Mouse (Mus musculus) neural tube, embryonic 14.5 days (tissue): ENCODE results near the gene Pacsin2. TPM values are rescaled to one million over a fixed set of nuclear protein-coding genes. Genes with fewer than 3 reads are reported as not detected.
"Not testable (repeated sequence)": the region's sequence is repeated elsewhere in the genome, so short reads cannot be mapped to it uniquely, and the experiment has no call there.

Experiments used
- ATAC-seq: fragments of 200-750 bp; cut with Nextera tagmentation; 2 replicates; pipeline ENCODE4 v1.8.0; 2017; ENCODE audit warnings: low read depth, mild to moderate bottlenecking, moderate TSS enrichment, moderate library complexity
- H3K27ac ChIP-seq: fragments of 300-500 bp; sonication (generic); 2 replicates; pipeline ENCODE4 v1.5.1; 2014; ENCODE audit warnings: low read depth, mild to moderate bottlenecking, control low read depth, low read length, moderate library complexity, mixed read lengths
- H3K27me3 ChIP-seq: fragments of 300-500 bp; sonication (generic); 2 replicates; pipeline ENCODE4 v1.6.1; 2014; ENCODE audit warnings: low read length; ENCODE audit not compliant: control insufficient read depth, insufficient read depth
- H3K36me3 ChIP-seq: fragments of 300-500 bp; sonication (generic); 2 replicates; pipeline ENCODE4 v1.6.1; 2014; ENCODE audit warnings: low read length, mixed read lengths; ENCODE audit not compliant: control insufficient read depth, insufficient read depth
- H3K4me1 ChIP-seq: fragments of 300-500 bp; sonication (generic); 2 replicates; pipeline ENCODE4 v1.6.1; 2014; ENCODE audit warnings: low read length; ENCODE audit not compliant: control insufficient read depth, insufficient read depth
- H3K4me2 ChIP-seq: fragments of 300-500 bp; sonication (generic); 2 replicates; pipeline ENCODE4 v1.6.1; 2014; ENCODE audit warnings: mild to moderate bottlenecking, low read depth, low read length, control low read depth
- H3K4me3 ChIP-seq: fragments of 300-500 bp; sonication (generic); 2 replicates; pipeline ENCODE4 v1.5.1; 2014; ENCODE audit warnings: low read depth, low read length, control low read depth, mixed read lengths
- H3K9ac ChIP-seq: fragments of 300-500 bp; sonication (generic); replicated peaks from 2 replicates; pipeline ENCODE4 v1.6.1; 2014; ENCODE audit warnings: low read depth, mild to moderate bottlenecking, control low read depth, low read length, mixed read lengths
- H3K9me3 ChIP-seq: fragments of 300-500 bp; sonication (generic); 2 replicates; pipeline ENCODE4 v1.6.1; 2016; ENCODE audit warnings: low read length; ENCODE audit not compliant: control insufficient read depth
- WGBS: fragments of 180-500 bp; shearing (Covaris S2); extraction: QIAGEN DNeasy Blood & Tissue Kit; methylation state at CpG from one replicate; pipeline ENCODE4 v1.1.7; 2014; 5-methylcytosine and 5-hydroxymethylcytosine counted together
- polyA plus RNA-seq: library from polyadenylated mRNA; unstranded; fragments of >200 nt; fragmentation: Nextera tagmentation; extraction: Ambion mirVana; gene quantifications from 2 replicates; pipeline ENCODE4 v1.2.1, GENCODE M21; 2014

The Pacsin2 gene
- polyA plus RNA-seq, 1 experiment from 2014 or later, result 17.4 TPM

GRCm38 (mm10) chr15:83383633-83384032 lies 80.8 kb downstream of the Pacsin2 start:
- H3K4me1 ChIP-seq, result no peaks in the 10 kb centered on the region
- H3K4me2 ChIP-seq, result no peak overlapping the region
- H3K9ac ChIP-seq, result no peak overlapping the region
- no peak for ATAC-seq
- H3K9me3 ChIP-seq, result no peaks in the 10 kb centered on the region
- no peak overlapping the region for H3K4me3 ChIP-seq
- 83% methylated on average over 2 of the region's 2 CpGs for WGBS
- H3K27me3 ChIP-seq, result no peaks in the 10 kb centered on the region
- H3K27ac ChIP-seq, result no peak overlapping the region
- no peaks in the 10 kb centered on the region for H3K36me3 ChIP-seq

GRCm38 (mm10) chr15:83383136-83383535 lies 81.3 kb downstream of the Pacsin2 start:
- ATAC-seq, result no peak
- Histone ChIP-seq H3K9me3 (no peaks in the 10 kb centered on the region), H3K9ac (no peak overlapping the region), H3K36me3 (no peaks in the 10 kb centered on the region), H3K4me2 (no peak overlapping the region), H3K27ac (no peak overlapping the region), H3K4me3 (no peak overlapping the region), H3K27me3 (no peaks in the 10 kb centered on the region), H3K4me1 (no peaks in the 10 kb centered on the region)
- 91% methylated on average over 5 of the region's 5 CpGs for WGBS

GRCm38 (mm10) chr15:83382467-83382866 lies 81.9 kb downstream of the Pacsin2 start:
- no peak overlapping the region for H3K4me3 ChIP-seq
- no peak overlapping the region for H3K27ac ChIP-seq
- H3K9me3 ChIP-seq, result no peaks in the 10 kb centered on the region
- H3K4me1 ChIP-seq, result no peaks in the 10 kb centered on the region
- no peaks in the 10 kb centered on the region for H3K36me3 ChIP-seq
- ATAC-seq, result no peak
- no peak overlapping the region for H3K4me2 ChIP-seq
- WGBS, result 98% methylated on average over 4 of the region's 4 CpGs
- no peak overlapping the region for H3K9ac ChIP-seq
- no peaks in the 10 kb centered on the region for H3K27me3 ChIP-seq

GRCm38 (mm10) chr15:83377153-83377552 lies 87.3 kb downstream of the Pacsin2 start:
- no peak overlapping the region for H3K9ac ChIP-seq
- H3K4me2 ChIP-seq, result no peak overlapping the region
- no peaks in the 10 kb centered on the region for H3K4me1 ChIP-seq
- no peaks in the 10 kb centered on the region for H3K27me3 ChIP-seq
- no peak overlapping the region for H3K4me3 ChIP-seq
- WGBS, result 94% methylated on average over 4 of the region's 4 CpGs
- H3K36me3 ChIP-seq, result no peaks in the 10 kb centered on the region
- H3K27ac ChIP-seq, result no peak overlapping the region
- no peak for ATAC-seq
- no peaks in the 10 kb centered on the region for H3K9me3 ChIP-seq

GRCm38 (mm10) chr15:83375136-83375535 lies 89.3 kb downstream of the Pacsin2 start:
- Histone ChIP-seq H3K4me1 (no peaks in the 10 kb centered on the region), H3K36me3 (no peaks in the 10 kb centered on the region), H3K27ac (no peak overlapping the region), H3K9me3 (no peaks in the 10 kb centered on the region), H3K9ac (no peak overlapping the region), H3K4me2 (no peak overlapping the region), H3K27me3 (no peaks in the 10 kb centered on the region), H3K4me3 (no peak overlapping the region)
- ATAC-seq, result no peak
- WGBS, result 71% methylated on average over 4 of the region's 4 CpGs

- no peaks in the 10 kb centered on the region for H3K36me3 ChIP-seq
- no peak overlapping the region for H3K27ac ChIP-seq
- no peaks in the 10 kb centered on the region for H3K9me3 ChIP-seq
- no peak overlapping the region for H3K4me2 ChIP-seq
- no peaks in the 10 kb centered on the region for H3K4me1 ChIP-seq
- H3K9ac ChIP-seq, result no peak overlapping the region
- H3K27me3 ChIP-seq, result no peaks in the 10 kb centered on the region
- no peak for ATAC-seq
- no peak overlapping the region for H3K4me3 ChIP-seq
Observed at GRCm38 (mm10) chr15:83374076-83374475, 90.3 kb downstream of the Pacsin2 start.

GRCm38 (mm10) chr15:83368702-83369101 lies 95.7 kb downstream of the Pacsin2 start:
- H3K4me2 ChIP-seq, H3K27me3 ChIP-seq, H3K9me3 ChIP-seq, H3K27ac ChIP-seq, H3K9ac ChIP-seq, H3K4me1 ChIP-seq, H3K4me3 ChIP-seq, H3K36me3 ChIP-seq, ATAC-seq: not testable (repeated sequence)
- WGBS, result 93% methylated on average over 4 of the region's 4 CpGs

GRCm38 (mm10) chr15:83368261-83368660 lies 96.1 kb downstream of the Pacsin2 start:
- Histone ChIP-seq H3K4me1 (no peaks in the 10 kb centered on the region), H3K4me3 (no peak overlapping the region), H3K4me2 (no peak overlapping the region), H3K9me3 (no peaks in the 10 kb centered on the region), H3K27ac (no peak overlapping the region), H3K27me3 (no peaks in the 10 kb centered on the region), H3K36me3 (no peaks in the 10 kb centered on the region), H3K9ac (no peak overlapping the region)
- no peak for ATAC-seq
- 88% methylated on average over 2 of the region's 2 CpGs for WGBS

- Histone ChIP-seq H3K36me3 (no peaks in the 10 kb centered on the region), H3K4me3 (peak overlapping the region; percentile 29), H3K9me3 (no peaks in the 10 kb centered on the region), H3K9ac (no peak overlapping the region), H3K27me3 (no peaks in the 10 kb centered on the region), H3K27ac (no peak overlapping the region), H3K4me1 (no peaks in the 10 kb centered on the region), H3K4me2 (peak overlapping the region; percentile 54)
- ATAC-seq, result peak; percentile 91
- 27% methylated on average over 54 of the region's 58 CpGs for WGBS
Observed at GRCm38 (mm10) chr15:83366933-83367552, 97.4 kb downstream of the Pacsin2 start.
